Mouse (Mus musculus) MEL (cell line): Measurements from ENCODE around the gene Ror2. TPM values are rescaled to one million over a fixed set of nuclear protein-coding genes. Genes with fewer than 3 reads are reported as not detected.

ENCODE experiments used
- DNase-seq: peaks from one replicate; pipeline ENCODE4 v3.0.0; 2011; ENCODE audit warnings: low read depth, low spot score
- H3K27ac ChIP-seq: 2 replicates; pipeline ENCODE4 v1.5.1; 2012; ENCODE audit warnings: low read depth, mild to moderate bottlenecking, control low read depth, low read length, moderate library complexity; ENCODE audit not compliant: control insufficient read depth
- H3K27me3 ChIP-seq, 2 experiments: fragments of 150-350 bp in 1 of 2; sonication (generic) in 1 of 2; 2 replicates each; pipeline ENCODE4 v1.6.1; 2012; ENCODE audit warnings: low read length in 2 of 2, mild to moderate bottlenecking in 2 of 2, improper control_type of control experiment in 1 of 2, moderate library complexity in 1 of 2; ENCODE audit not compliant: insufficient read depth in 2 of 2, control insufficient read depth in 1 of 2
- H3K36me3 ChIP-seq, 2 experiments: 2 replicates each; pipeline ENCODE4 v1.6.1; 2012 to 2014; ENCODE audit warnings: low read length in 2 of 2, improper control_type of control experiment in 1 of 2, inconsistent platforms in 1 of 2, mild to moderate bottlenecking in 1 of 2; ENCODE audit not compliant: insufficient read depth in 2 of 2, control insufficient read depth in 1 of 2
- H3K4me1 ChIP-seq, 2 experiments: fragments of 150-350 bp in 1 of 2; sonication (generic) in 1 of 2; 2 replicates each; pipeline ENCODE4 v1.6.1; 2012; ENCODE audit warnings: low read length in 2 of 2, improper control_type of control experiment in 1 of 2, mild to moderate bottlenecking in 1 of 2; ENCODE audit not compliant: insufficient read depth in 2 of 2, control insufficient read depth in 1 of 2
- H3K4me3 ChIP-seq, 2 experiments: fragments of 150-350 bp in 1 of 2; sonication (generic) in 1 of 2; 2 replicates each; pipeline ENCODE4 v1.5.1; 2012; ENCODE audit warnings: low read depth in 2 of 2, low read length in 2 of 2, mild to moderate bottlenecking in 2 of 2, moderate library complexity in 2 of 2, control low read depth in 1 of 2, improper control_type of control experiment in 1 of 2; ENCODE audit not compliant: control insufficient read depth in 1 of 2, insufficient read depth in 1 of 2
- H3K79me2 ChIP-seq: 2 replicates; pipeline ENCODE4 v1.6.1; 2012; ENCODE audit warnings: mild to moderate bottlenecking, low read length, moderate library complexity; ENCODE audit not compliant: control insufficient read depth, poor library complexity, insufficient read depth
- H3K9ac ChIP-seq: 2 replicates; pipeline ENCODE4 v1.6.1; 2012; ENCODE audit warnings: low read depth, mild to moderate bottlenecking, control low read depth, low read length, moderate library complexity; ENCODE audit not compliant: control insufficient read depth, poor library complexity, severe bottlenecking
- H3K9me3 ChIP-seq: fragments of 150-350 bp; sonication (generic); replicated peaks from 2 replicates; pipeline ENCODE4 v1.6.1; 2012; ENCODE audit warnings: mild to moderate bottlenecking, low read length, improper control_type of control experiment, moderate library complexity; ENCODE audit not compliant: insufficient read depth
- BHLHE40 ChIP-seq: IDR thresholded peaks from 2 replicates; pipeline ENCODE4 v1.6.1; 2012; ENCODE audit warnings: low read depth, mild to moderate bottlenecking, inconsistent platforms, low read length, improper control_type of control experiment, borderline replicate concordance
- CHD2 ChIP-seq: IDR thresholded peaks from 2 replicates; pipeline ENCODE4 v1.6.1; 2011; ENCODE audit warnings: low read length, improper control_type of control experiment
- E2F4 ChIP-seq: IDR thresholded peaks from 2 replicates; pipeline ENCODE4 v1.6.1; 2011; ENCODE audit warnings: low read depth, low read length, improper control_type of control experiment, borderline replicate concordance
- GABPA ChIP-seq: IDR thresholded peaks from 2 replicates; pipeline ENCODE4 v1.6.1; 2012; ENCODE audit warnings: low read depth, mild to moderate bottlenecking, inconsistent platforms, low read length, improper control_type of control experiment, moderate library complexity
- GATA1 ChIP-seq: IDR thresholded peaks from 2 replicates; pipeline ENCODE4 v1.6.1; 2011; ENCODE audit warnings: low read depth, low read length, improper control_type of control experiment
- HCFC1 ChIP-seq: IDR thresholded peaks from 2 replicates; pipeline ENCODE4 v1.6.1; 2012; ENCODE audit warnings: low read depth, mild to moderate bottlenecking, inconsistent platforms, low read length, improper control_type of control experiment, moderate library complexity
- JUND ChIP-seq: IDR thresholded peaks from 2 replicates; pipeline ENCODE4 v1.6.1; 2011; ENCODE audit warnings: low read depth, mild to moderate bottlenecking, improper control_type of control experiment, low read length
- MAFK ChIP-seq: IDR thresholded peaks from 2 replicates; pipeline ENCODE4 v1.6.1; 2011; ENCODE audit warnings: low read depth, mild to moderate bottlenecking, low read length, improper control_type of control experiment, borderline replicate concordance
- MAX ChIP-seq: IDR thresholded peaks from 2 replicates; pipeline ENCODE4 v1.6.1; 2011; ENCODE audit warnings: low read length, improper control_type of control experiment
- MXI1 ChIP-seq: IDR thresholded peaks from 2 replicates; pipeline ENCODE4 v1.6.1; 2011; ENCODE audit warnings: mild to moderate bottlenecking, low read depth, low read length, improper control_type of control experiment
- MYC ChIP-seq: IDR thresholded peaks from 2 replicates; pipeline ENCODE4 v1.6.1; 2011; ENCODE audit warnings: low read depth, mild to moderate bottlenecking, low read length, improper control_type of control experiment, moderate library complexity
- NELFE ChIP-seq: IDR thresholded peaks from 2 replicates; pipeline ENCODE4 v1.6.1; 2011; ENCODE audit warnings: low read depth, low read length, improper control_type of control experiment
- NRF1 ChIP-seq: IDR thresholded peaks from 2 replicates; pipeline ENCODE4 v1.6.1; 2014; ENCODE audit warnings: low read depth, mild to moderate bottlenecking, inconsistent platforms, low read length, improper control_type of control experiment, moderate library complexity; ENCODE audit not compliant: poor library complexity, insufficient read depth, severe bottlenecking
- POLR2A ChIP-seq, 2 experiments: IDR thresholded peaks; 2 replicates each; pipeline ENCODE4 v1.6.1; 2011 to 2012; ENCODE audit warnings: low read length in 2 of 2, mild to moderate bottlenecking in 2 of 2, control low read depth in 1 of 2, improper control_type of control experiment in 1 of 2, low read depth in 1 of 2, moderate library complexity in 1 of 2; ENCODE audit not compliant: control insufficient read depth in 1 of 2, insufficient read depth in 1 of 2, poor library complexity in 1 of 2
- POLR2AphosphoS2 ChIP-seq: IDR thresholded peaks from 2 replicates; pipeline ENCODE4 v1.6.1; 2011; ENCODE audit warnings: low read length, improper control_type of control experiment
- RAD21 ChIP-seq: IDR thresholded peaks from 2 replicates; pipeline ENCODE4 v1.6.1; 2011; ENCODE audit warnings: mild to moderate bottlenecking, low read depth, low read length, improper control_type of control experiment
- SMC3 ChIP-seq: IDR thresholded peaks from 2 replicates; pipeline ENCODE4 v1.6.1; 2011; ENCODE audit warnings: low read depth, low read length, improper control_type of control experiment
- TAL1 ChIP-seq: IDR thresholded peaks from 2 replicates; pipeline ENCODE4 v1.6.1; 2012; ENCODE audit warnings: mild to moderate bottlenecking, inconsistent platforms, low read length, moderate library complexity, mixed read lengths
- TBP ChIP-seq: IDR thresholded peaks from 2 replicates; pipeline ENCODE4 v1.8.0; 2011; ENCODE audit warnings: low read depth, low read length, improper control_type of control experiment
- TCF12 ChIP-seq: IDR thresholded peaks from 2 replicates; pipeline ENCODE4 v1.6.1; 2014; ENCODE audit warnings: low read depth, mild to moderate bottlenecking, inconsistent platforms, low read length, improper control_type of control experiment, moderate library complexity
- UBTF ChIP-seq: IDR thresholded peaks from 2 replicates; pipeline ENCODE4 v1.6.1; 2012; ENCODE audit warnings: low read depth, mild to moderate bottlenecking, inconsistent platforms, low read length, improper control_type of control experiment, moderate library complexity, borderline replicate concordance; ENCODE audit not compliant: insufficient read depth
- USF1 ChIP-seq: IDR thresholded peaks from 2 replicates; pipeline ENCODE4 v1.6.1; 2014; ENCODE audit warnings: low read depth, mild to moderate bottlenecking, inconsistent platforms, low read length, improper control_type of control experiment, moderate library complexity
- USF2 ChIP-seq, 2 experiments: IDR thresholded peaks; 2 replicates each; pipeline ENCODE4 v1.6.1; 2011 to 2012; ENCODE audit warnings: improper control_type of control experiment in 2 of 2, low read length in 2 of 2, borderline replicate concordance in 1 of 2, inconsistent platforms in 1 of 2, low read depth in 1 of 2, mild to moderate bottlenecking in 1 of 2; ENCODE audit not compliant: insufficient read depth in 1 of 2
- ZMIZ1 ChIP-seq: IDR thresholded peaks from 2 replicates; pipeline ENCODE4 v1.6.1; 2012; ENCODE audit warnings: low read depth, mild to moderate bottlenecking, inconsistent platforms, low read length, improper control_type of control experiment, moderate library complexity
- polyA plus RNA-seq, 2 experiments: library from polyadenylated mRNA; stranded (reverse) in 1 of 2; unstranded in 1 of 2; fragments of >175 nt in 1 of 2; fragments of >200 nt in 1 of 2; gene quantifications; 2 replicates each; pipeline versions ENCODE4 v1.2.1 to v1.2.4; 2012; ENCODE audit warnings: low replicate concordance in 2 of 2, low read depth in 1 of 2; ENCODE audit not compliant: insufficient read length in 2 of 2, insufficient read depth in 1 of 2, missing spikeins in 1 of 2
- total RNA-seq: library from RNA; depleted of rRNA; stranded (reverse); fragments of 300-350 nt; gene quantifications from 2 replicates; pipeline ENCODE4 v1.2.3, GENCODE M21; 2012

Gene Ror2
- total and polyA plus RNA-seq, 3 experiments: not detected

- no peak for TF ChIP-seq SMC3
These were observed 109.1 kb downstream of the Ror2 start (continued) for GRCm38 (mm10) chr13:53176695-53177423.

DNA sequence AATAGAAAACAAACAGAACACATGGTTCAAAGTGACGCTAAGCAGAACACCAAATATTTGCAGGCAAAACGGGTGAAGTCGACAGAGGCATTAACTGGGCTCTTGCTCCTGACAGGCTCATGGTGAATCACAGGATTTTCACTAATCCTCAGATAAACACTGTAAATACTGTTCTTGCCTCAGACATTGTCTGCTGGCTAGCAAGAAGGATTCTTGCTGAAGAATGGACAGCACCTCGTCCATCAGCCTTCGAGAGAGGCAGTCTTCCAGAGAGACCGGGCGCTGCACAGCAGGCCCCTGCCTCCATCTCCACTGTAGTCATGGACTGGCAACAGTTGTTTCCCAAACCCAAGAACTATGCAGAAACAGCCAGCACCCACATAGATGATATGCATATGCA is 110.9 kb downstream of the Ror2 start:
- Histone ChIP-seq H3K27me3 (no peaks in the 10 kb centered on the region), H3K9ac (no peak overlapping the region), H3K36me3 (no peaks in the 10 kb centered on the region), H3K79me2 (no peaks in the 10 kb centered on the region), H3K27ac (no peak overlapping the region), H3K4me3 (no peak overlapping the region), H3K9me3 (no peaks in the 10 kb centered on the region), H3K4me1 (no peaks in the 10 kb centered on the region)
- TF ChIP-seq TBP (no peak), NRF1 (no peak), GATA1 (no peak), RAD21 (no peak), TAL1 (no peak), MAX (no peak), GABPA (no peak), USF1 (no peak), MAFK (no peak), BHLHE40 (no peak), UBTF (no peak), ZMIZ1 (no peak), E2F4 (no peak), MXI1 (no peak), NELFE (no peak), USF2 (IDR thresholded peaks at IDR 0.05; ENCODE audit: borderline replicate concordance in 1 of 2, insufficient read depth in 1 of 2, low read depth in 1 of 2, low read length in 2 of 2) (no peak)
- no peak for DNase-seq

GRCm38 (mm10) chr13:53163671-53164070 is 122.3 kb downstream of the Ror2 start:
- no peaks in the 10 kb centered on the region for H3K79me2 ChIP-seq
- DNase-seq: no peak
- H3K4me1 ChIP-seq: no peaks in the 10 kb centered on the region
- TF ChIP-seq SMC3: no peak
- TF ChIP-seq TCF12: no peak
- TF ChIP-seq JUND: no peak
- TF ChIP-seq MYC: no peak
- no peak for TF ChIP-seq NELFE
- TF ChIP-seq POLR2A (IDR thresholded peaks at IDR 0.05; ENCODE audit: control insufficient read depth in 1 of 2, insufficient read depth in 1 of 2, low read depth in 1 of 2, low read length in 2 of 2, poor library complexity in 1 of 2): no peak
- TF ChIP-seq TBP: no peak
- no peak for TF ChIP-seq RAD21
- TF ChIP-seq CHD2: no peak
- TF ChIP-seq ZMIZ1: no peak
- TF ChIP-seq USF2 (IDR thresholded peaks at IDR 0.05; ENCODE audit: borderline replicate concordance in 1 of 2, insufficient read depth in 1 of 2, low read depth in 1 of 2, low read length in 2 of 2): no peak
- TF ChIP-seq GABPA: no peak
- TF ChIP-seq USF1: no peak
- TF ChIP-seq GATA1: no peak
- no peak for TF ChIP-seq MAX
- no peak for TF ChIP-seq POLR2AphosphoS2
- no peak for TF ChIP-seq HCFC1
- H3K27me3 ChIP-seq: no peaks in the 10 kb centered on the region
- no peaks in the 10 kb centered on the region for H3K36me3 ChIP-seq
- H3K27ac ChIP-seq: no peak overlapping the region
- H3K9me3 ChIP-seq: no peaks in the 10 kb centered on the region
- no peak overlapping the region for H3K4me3 ChIP-seq
- H3K9ac ChIP-seq: no peak overlapping the region
